Mouse (Mus musculus): ENCODE measurements at regions not wholly inside any gene's neighbourhood (a gene's known extent, or its start where the extent isn't known, plus 50 kb on each side); places are given as distances from the start of the nearest gene placed in this dataset.

- 32% methylated on average over 1 of the region's 1 CpGs for WGBS
- no peak for ATAC-seq (ENCODE audit: insufficient number of reproducible peaks, low FRiP score, low TSS enrichment, low read depth)
- H3K27me3 ChIP-seq (ENCODE audit: control insufficient read depth, insufficient read depth, low read length) = no peaks in the 10 kb centered on the region
Measured at GRCm38 (mm10) chr4:45695239-45695638, 103.6 kb upstream of the Aldh1b1 start.

DNA sequence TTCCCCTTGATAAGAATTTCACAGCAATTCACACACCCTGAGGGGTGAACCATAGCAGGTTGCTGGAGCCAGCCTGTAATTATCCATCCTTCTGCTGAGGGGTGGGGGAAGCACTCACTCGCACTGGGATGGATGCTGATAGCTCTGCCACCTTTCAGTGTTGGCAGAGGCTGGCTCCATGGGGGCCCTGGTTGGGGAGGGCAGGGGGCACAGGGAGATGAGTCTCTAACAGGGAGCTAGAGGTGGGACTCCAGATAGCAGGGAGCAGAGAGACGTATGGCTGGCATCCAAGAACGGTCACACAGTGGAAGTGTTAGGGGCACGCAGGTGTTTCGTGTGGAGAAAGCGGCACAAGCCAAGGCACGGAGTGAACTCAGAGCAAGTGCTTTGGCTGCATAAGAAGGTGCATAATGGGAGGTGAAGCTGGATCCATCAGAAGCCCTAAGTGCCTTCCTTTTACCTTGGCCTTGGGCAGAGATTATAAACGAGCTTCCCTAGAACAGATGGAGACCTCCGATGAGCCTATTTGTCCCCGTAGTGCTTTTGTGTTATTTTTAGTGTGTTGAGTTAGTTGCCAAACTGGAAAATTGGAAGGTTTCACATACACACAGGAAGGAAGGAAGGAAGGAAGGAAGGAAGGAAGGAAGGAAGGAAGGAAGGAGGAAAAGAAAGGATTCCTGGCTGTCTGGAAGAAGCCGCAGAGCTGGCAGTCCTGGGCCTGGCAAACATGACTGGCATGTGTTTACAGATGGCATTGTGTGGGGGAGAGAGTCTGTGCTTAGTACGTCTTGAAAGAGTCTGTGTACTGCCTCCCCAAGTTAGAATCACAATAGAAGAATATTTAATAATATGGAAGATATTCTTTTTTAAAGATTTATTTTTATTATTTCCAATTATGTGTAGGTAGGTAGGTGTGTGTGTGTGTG lies 108.6 kb upstream of the Aldh1b1 start:
- no peaks in the 10 kb centered on the region for H3K4me1 ChIP-seq (ENCODE audit: control insufficient read depth, insufficient read depth, low read length)
- no peak for ATAC-seq (ENCODE audit: insufficient number of reproducible peaks, low FRiP score, low TSS enrichment, low read depth)
- H3K9me3 ChIP-seq (ENCODE audit: control insufficient read depth, low read length) = no peaks in the 10 kb centered on the region
- H3K4me2 ChIP-seq (ENCODE audit: low read depth, severe bottlenecking) = no peak overlapping the region
- no peaks in the 10 kb centered on the region for H3K27me3 ChIP-seq (ENCODE audit: control insufficient read depth, insufficient read depth, low read length)
- no peak for DNase-seq (ENCODE audit: low spot score)
- WGBS = 78% methylated on average over 12 of the region's 12 CpGs
- no peak overlapping the region for H3K4me3 ChIP-seq (ENCODE audit: low read depth, low read length)
- H3K27ac ChIP-seq (replicated peaks; ENCODE audit: low read depth, low read length) = no peak overlapping the region
- H3K36me3 ChIP-seq (ENCODE audit: control insufficient read depth, insufficient read depth, low read length) = no peaks in the 10 kb centered on the region
- H3K9ac ChIP-seq (ENCODE audit: low read length) = no peak overlapping the region

More at GRCm38 (mm10) chr4:45695239-45695638, 103.6 kb upstream of the Aldh1b1 start:
- Histone ChIP-seq H3K9ac (ENCODE audit: low read length) (no peak overlapping the region), H3K27ac (replicated peaks; ENCODE audit: low read depth, low read length) (no peak overlapping the region), H3K4me3 (ENCODE audit: low read depth, low read length) (no peak overlapping the region), H3K4me2 (ENCODE audit: low read depth, severe bottlenecking) (no peak overlapping the region), H3K9me3 (ENCODE audit: control insufficient read depth, low read length) (no peaks in the 10 kb centered on the region), H3K4me1 (ENCODE audit: control insufficient read depth, insufficient read depth, low read length) (no peaks in the 10 kb centered on the region), H3K36me3 (ENCODE audit: control insufficient read depth, insufficient read depth, low read length) (no peaks in the 10 kb centered on the region)
- no peak for DNase-seq (ENCODE audit: low spot score)

- DNase-seq (ENCODE audit: low spot score) = no peak
- no peak for ATAC-seq (ENCODE audit: insufficient number of reproducible peaks, low FRiP score, low TSS enrichment, low read depth)
- Histone ChIP-seq H3K36me3 (ENCODE audit: control insufficient read depth, insufficient read depth, low read length) (no peaks in the 10 kb centered on the region), H3K27ac (replicated peaks; ENCODE audit: low read depth, low read length) (no peak overlapping the region), H3K27me3 (ENCODE audit: control insufficient read depth, insufficient read depth, low read length) (no peaks in the 10 kb centered on the region), H3K9me3 (ENCODE audit: control insufficient read depth, low read length) (no peaks in the 10 kb centered on the region), H3K4me3 (ENCODE audit: low read depth, low read length) (no peak overlapping the region), H3K4me2 (ENCODE audit: low read depth, severe bottlenecking) (no peak overlapping the region), H3K4me1 (ENCODE audit: control insufficient read depth, insufficient read depth, low read length) (no peaks in the 10 kb centered on the region), H3K9ac (ENCODE audit: low read length) (no peak overlapping the region)
- 55% methylated on average over 5 of the region's 5 CpGs for WGBS
Measured at GRCm38 (mm10) chr4:45689572-45689971, 109.2 kb upstream of the Aldh1b1 start.

- 71% methylated on average over 7 of the region's 7 CpGs for WGBS
- Histone ChIP-seq H3K9me3 (ENCODE audit: control insufficient read depth, low read length) (no peaks in the 10 kb centered on the region), H3K4me2 (ENCODE audit: low read depth, severe bottlenecking) (no peak overlapping the region), H3K9ac (ENCODE audit: low read length) (no peak overlapping the region), H3K4me3 (ENCODE audit: low read depth, low read length) (no peak overlapping the region), H3K4me1 (ENCODE audit: control insufficient read depth, insufficient read depth, low read length) (no peaks in the 10 kb centered on the region), H3K36me3 (ENCODE audit: control insufficient read depth, insufficient read depth, low read length) (no peaks in the 10 kb centered on the region), H3K27me3 (ENCODE audit: control insufficient read depth, insufficient read depth, low read length) (no peaks in the 10 kb centered on the region), H3K27ac (replicated peaks; ENCODE audit: low read depth, low read length) (no peak overlapping the region)
- ATAC-seq (ENCODE audit: insufficient number of reproducible peaks, low FRiP score, low TSS enrichment, low read depth) (no peak), DNase-seq (ENCODE audit: low spot score) (no peak)
Measured at GRCm38 (mm10) chr4:45688233-45688632, 110.6 kb upstream of the Aldh1b1 start.

GRCm38 (mm10) chr4:45685031-45685430 lies 113.8 kb upstream of the Aldh1b1 start:
- no peak overlapping the region for H3K27ac ChIP-seq (replicated peaks; ENCODE audit: low read depth, low read length)
- 85% methylated on average over 3 of the region's 3 CpGs for WGBS
- H3K27me3 ChIP-seq (ENCODE audit: control insufficient read depth, insufficient read depth, low read length) = no peaks in the 10 kb centered on the region
- H3K4me3 ChIP-seq (ENCODE audit: low read depth, low read length) = no peak overlapping the region
- H3K9me3 ChIP-seq (ENCODE audit: control insufficient read depth, low read length) = no peaks in the 10 kb centered on the region
- ATAC-seq (ENCODE audit: insufficient number of reproducible peaks, low FRiP score, low TSS enrichment, low read depth) (no peak), DNase-seq (ENCODE audit: low spot score) (no peak)
- H3K9ac ChIP-seq (ENCODE audit: low read length) = no peak overlapping the region
- H3K4me1 ChIP-seq (ENCODE audit: control insufficient read depth, insufficient read depth, low read length) = no peaks in the 10 kb centered on the region
- H3K36me3 ChIP-seq (ENCODE audit: control insufficient read depth, insufficient read depth, low read length) = no peaks in the 10 kb centered on the region
- no peak overlapping the region for H3K4me2 ChIP-seq (ENCODE audit: low read depth, severe bottlenecking)

DNA sequence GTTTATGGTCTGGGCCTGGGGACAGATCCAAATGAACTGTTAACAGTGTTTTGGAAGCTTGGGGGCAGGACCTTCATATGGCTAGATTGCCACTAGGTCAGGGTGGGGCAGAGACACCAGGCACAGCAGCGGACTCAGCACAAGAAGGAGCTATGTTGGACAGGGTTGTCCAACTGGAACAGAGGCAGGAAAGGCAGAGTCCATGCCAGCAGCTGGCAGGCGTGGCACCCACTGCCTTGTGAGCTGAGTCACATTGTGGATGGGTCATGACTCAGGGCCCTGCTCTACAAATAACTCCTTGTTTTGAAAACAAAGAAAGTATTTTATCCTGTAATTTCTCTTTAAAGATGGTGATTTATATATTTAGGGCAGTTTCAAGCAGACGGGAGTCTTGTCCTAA lies 115.6 kb upstream of the Aldh1b1 start:
- no peak overlapping the region for H3K4me3 ChIP-seq (ENCODE audit: low read depth, low read length)
- H3K27ac ChIP-seq (replicated peaks; ENCODE audit: low read depth, low read length) = no peak overlapping the region
- ATAC-seq (ENCODE audit: insufficient number of reproducible peaks, low FRiP score, low TSS enrichment, low read depth) (no peak), DNase-seq (ENCODE audit: low spot score) (no peak)
- no peaks in the 10 kb centered on the region for H3K27me3 ChIP-seq (ENCODE audit: control insufficient read depth, insufficient read depth, low read length)
- H3K9ac ChIP-seq (ENCODE audit: low read length) = no peak overlapping the region
- H3K4me2 ChIP-seq (ENCODE audit: low read depth, severe bottlenecking) = no peak overlapping the region
- no peaks in the 10 kb centered on the region for H3K9me3 ChIP-seq (ENCODE audit: control insufficient read depth, low read length)
- no peaks in the 10 kb centered on the region for H3K4me1 ChIP-seq (ENCODE audit: control insufficient read depth, insufficient read depth, low read length)
- 87% methylated on average over 3 of the region's 3 CpGs for WGBS
- no peaks in the 10 kb centered on the region for H3K36me3 ChIP-seq (ENCODE audit: control insufficient read depth, insufficient read depth, low read length)

- Histone ChIP-seq H3K9me3 (ENCODE audit: control insufficient read depth, low read length) (no peaks in the 10 kb centered on the region), H3K9ac (ENCODE audit: low read length) (no peak overlapping the region), H3K4me3 (ENCODE audit: low read depth, low read length) (no peak overlapping the region), H3K27ac (replicated peaks; ENCODE audit: low read depth, low read length) (no peak overlapping the region), H3K36me3 (ENCODE audit: control insufficient read depth, insufficient read depth, low read length) (no peaks in the 10 kb centered on the region), H3K27me3 (ENCODE audit: control insufficient read depth, insufficient read depth, low read length) (no peaks in the 10 kb centered on the region), H3K4me1 (ENCODE audit: control insufficient read depth, insufficient read depth, low read length) (no peaks in the 10 kb centered on the region), H3K4me2 (ENCODE audit: low read depth, severe bottlenecking) (no peak overlapping the region)
- ATAC-seq (ENCODE audit: insufficient number of reproducible peaks, low FRiP score, low TSS enrichment, low read depth) (no peak), DNase-seq (ENCODE audit: low spot score) (no peak)
- 90% methylated on average over 8 of the region's 8 CpGs for WGBS
Measured at GRCm38 (mm10) chr4:45682746-45683145, 116.1 kb upstream of the Aldh1b1 start.

DNA sequence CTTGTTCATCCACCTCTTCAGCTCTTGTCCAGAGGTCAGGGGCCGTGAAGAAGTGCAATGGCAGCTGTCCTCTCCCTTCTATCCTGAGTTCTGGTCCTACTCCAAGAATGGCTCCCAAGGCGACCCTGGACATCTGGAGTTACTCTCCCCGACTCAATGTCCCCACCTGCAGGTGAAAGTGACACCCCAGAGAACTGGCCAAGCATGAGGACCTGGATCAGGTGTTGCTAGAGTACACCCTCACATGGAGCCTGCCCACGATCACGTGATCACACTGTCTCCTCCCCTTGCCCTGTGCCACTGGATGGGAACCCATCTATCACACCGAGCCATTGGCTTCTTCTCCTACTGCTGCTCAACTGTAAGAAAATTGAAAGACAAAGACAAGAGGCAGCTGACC lies 122.7 kb upstream of the Aldh1b1 start:
- Histone ChIP-seq H3K4me2 (ENCODE audit: low read depth, severe bottlenecking) (no peak overlapping the region), H3K9me3 (ENCODE audit: control insufficient read depth, low read length) (no peaks in the 10 kb centered on the region), H3K9ac (ENCODE audit: low read length) (no peak overlapping the region), H3K36me3 (ENCODE audit: control insufficient read depth, insufficient read depth, low read length) (no peaks in the 10 kb centered on the region), H3K4me1 (ENCODE audit: control insufficient read depth, insufficient read depth, low read length) (no peaks in the 10 kb centered on the region), H3K27ac (replicated peaks; ENCODE audit: low read depth, low read length) (no peak overlapping the region), H3K4me3 (ENCODE audit: low read depth, low read length) (no peak overlapping the region), H3K27me3 (ENCODE audit: control insufficient read depth, insufficient read depth, low read length) (no peaks in the 10 kb centered on the region)
- ATAC-seq (ENCODE audit: insufficient number of reproducible peaks, low FRiP score, low TSS enrichment, low read depth) = no peak
- DNase-seq (ENCODE audit: low spot score) = no peak
- WGBS = 70% methylated on average over 6 of the region's 6 CpGs

DNA sequence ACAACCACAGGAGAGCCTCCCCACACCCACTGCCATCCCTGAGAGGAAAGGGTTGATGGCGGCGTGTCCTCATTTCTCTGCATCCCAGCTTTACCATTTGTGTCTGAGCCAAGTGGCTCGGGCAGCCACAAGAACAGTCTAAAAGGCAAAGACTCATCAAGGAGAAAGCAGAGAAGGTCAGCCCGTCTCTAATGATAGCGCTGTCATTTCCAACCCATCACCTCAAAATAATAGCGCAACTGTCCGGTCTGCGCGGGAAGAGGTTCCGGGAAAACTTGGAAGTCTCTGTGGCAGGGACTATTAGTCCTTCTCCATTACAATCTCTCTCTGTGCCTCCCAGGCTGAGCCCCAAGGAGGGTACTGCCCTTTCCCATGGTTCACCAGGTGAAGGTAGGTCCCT lies 124.5 kb upstream of the Aldh1b1 start:
- Histone ChIP-seq H3K9ac (ENCODE audit: low read length) (no peak overlapping the region), H3K4me2 (ENCODE audit: low read depth, severe bottlenecking) (no peak overlapping the region), H3K4me1 (ENCODE audit: control insufficient read depth, insufficient read depth, low read length) (no peaks in the 10 kb centered on the region), H3K36me3 (ENCODE audit: control insufficient read depth, insufficient read depth, low read length) (no peaks in the 10 kb centered on the region), H3K27me3 (ENCODE audit: control insufficient read depth, insufficient read depth, low read length) (no peaks in the 10 kb centered on the region), H3K4me3 (ENCODE audit: low read depth, low read length) (no peak overlapping the region), H3K27ac (replicated peaks; ENCODE audit: low read depth, low read length) (no peak overlapping the region), H3K9me3 (ENCODE audit: control insufficient read depth, low read length) (no peaks in the 10 kb centered on the region)
- WGBS = 90% methylated on average over 10 of the region's 10 CpGs
- no peak for DNase-seq (ENCODE audit: low spot score)
- ATAC-seq (ENCODE audit: insufficient number of reproducible peaks, low FRiP score, low TSS enrichment, low read depth) = no peak

Measured in limb, embryonic 11.5 days (tissue).